Mouse (Mus musculus) lung, postnatal 25 days (tissue): ENCODE measurements around the gene Ephb1.

Experiments
- DNase-seq: peaks from one replicate; pipeline ENCODE4 v3.0.0; 2022; ENCODE audit warnings: low spot score

Ephb1 gene

DNA sequence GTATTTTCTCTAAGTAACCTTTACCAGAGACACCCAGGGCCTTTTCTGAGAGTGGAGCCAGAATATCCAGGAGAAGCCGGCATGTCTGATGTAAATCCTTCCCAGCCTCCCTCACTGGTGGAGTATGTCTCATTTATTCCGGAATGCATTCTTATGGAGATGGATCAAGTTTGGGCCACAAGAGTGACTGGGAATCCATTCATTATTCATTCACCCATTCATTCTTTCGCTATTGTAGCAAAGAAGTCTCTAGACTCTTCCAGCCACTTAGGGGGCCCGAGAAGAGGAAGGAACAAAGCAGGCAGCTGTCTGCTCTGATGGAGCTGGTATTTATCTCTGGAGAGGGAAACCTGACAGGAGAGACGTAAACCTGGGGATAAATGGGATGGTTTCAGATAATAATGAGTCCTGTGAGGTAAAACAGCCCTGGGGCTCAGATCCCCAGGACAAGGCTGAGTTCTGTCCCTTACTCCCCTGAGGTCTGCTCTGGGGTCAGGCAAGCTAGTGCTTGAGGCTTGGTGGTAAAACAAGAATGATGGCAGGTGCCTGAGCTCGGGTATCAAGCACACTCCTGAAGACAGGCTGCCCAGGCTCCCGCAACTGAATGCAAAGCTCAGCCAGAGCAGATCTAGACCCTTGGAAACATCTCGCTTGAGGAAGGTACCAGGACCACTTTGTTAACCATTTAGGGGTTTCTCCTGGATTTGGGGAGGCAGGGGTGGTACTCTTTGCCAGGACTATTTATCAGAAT, 309.2 kb downstream of the Ephb1 start:
- no peak for DNase-seq

DNA sequence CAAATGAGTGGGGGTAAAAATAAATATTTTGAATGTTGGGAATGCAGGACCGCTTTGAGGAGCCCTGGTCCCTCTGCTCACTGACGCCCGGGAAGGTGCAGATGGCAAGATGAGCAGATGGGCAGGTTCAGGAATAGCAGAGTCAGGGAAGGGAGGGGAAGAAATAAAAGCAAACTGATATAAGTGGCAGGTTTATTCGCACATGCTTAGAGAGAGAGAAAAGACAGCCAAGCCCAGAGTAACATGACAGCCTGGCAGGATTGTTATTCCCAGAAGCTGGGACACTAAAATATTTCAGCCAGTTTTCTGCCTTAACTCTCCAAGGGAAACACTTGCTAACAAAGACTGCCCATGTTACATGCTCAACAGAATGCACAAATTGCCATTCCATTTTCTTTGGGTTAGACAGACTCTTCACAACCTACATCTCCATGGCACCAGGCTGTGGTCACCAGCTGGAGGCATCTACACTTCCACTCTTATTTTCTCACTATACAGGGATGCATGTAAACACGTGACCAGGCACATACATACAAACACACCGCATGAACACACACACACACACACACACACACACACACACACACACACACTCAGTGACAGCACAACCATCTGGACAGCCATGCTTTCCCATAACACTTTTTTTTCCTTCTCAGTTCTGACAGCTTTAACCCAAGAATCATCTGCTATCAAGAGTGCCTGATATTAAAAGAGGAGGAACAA, 315.3 kb downstream of the Ephb1 start:
- no peak for DNase-seq

DNA sequence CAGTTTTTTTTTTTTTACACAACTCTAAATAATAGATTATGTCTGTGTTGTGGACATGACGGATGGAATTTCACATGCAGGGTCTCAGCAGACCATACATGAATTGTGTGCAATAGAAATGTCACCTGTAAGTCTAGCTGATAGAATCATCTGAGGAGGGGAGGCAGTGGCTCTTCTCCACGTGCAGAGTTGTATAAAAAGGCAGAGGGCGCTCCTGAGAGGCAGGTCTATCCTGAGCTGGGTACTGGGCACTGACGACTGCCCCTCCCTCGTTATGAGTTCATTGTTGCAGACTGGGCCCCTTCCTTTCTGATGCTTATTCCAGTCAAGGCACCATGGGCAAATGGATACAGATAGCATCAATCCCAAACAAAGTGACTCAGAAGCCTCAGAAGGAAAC, 318.4 kb downstream of the Ephb1 start:
- no peak for DNase-seq

DNA sequence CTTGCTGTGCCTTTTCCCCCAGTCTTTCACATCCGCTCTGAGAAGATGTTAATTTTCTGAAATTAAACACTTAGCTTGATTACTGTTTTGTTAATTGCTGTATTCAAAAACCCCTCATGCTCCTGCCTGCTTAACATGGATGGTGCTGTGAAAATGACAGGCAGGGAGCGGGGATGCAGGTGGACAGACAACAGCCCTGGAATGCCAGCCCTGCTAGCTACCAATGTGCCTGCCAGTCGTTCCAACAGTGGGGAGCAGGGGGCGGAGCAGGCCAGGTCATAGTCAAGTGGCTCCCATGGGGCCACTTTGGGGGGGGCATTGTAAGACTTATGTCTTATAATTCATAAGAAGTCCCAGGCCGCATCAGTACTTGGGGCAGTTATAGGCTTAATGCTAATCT, 321.3 kb downstream of the Ephb1 start:
- DNase-seq: no peak

DNA sequence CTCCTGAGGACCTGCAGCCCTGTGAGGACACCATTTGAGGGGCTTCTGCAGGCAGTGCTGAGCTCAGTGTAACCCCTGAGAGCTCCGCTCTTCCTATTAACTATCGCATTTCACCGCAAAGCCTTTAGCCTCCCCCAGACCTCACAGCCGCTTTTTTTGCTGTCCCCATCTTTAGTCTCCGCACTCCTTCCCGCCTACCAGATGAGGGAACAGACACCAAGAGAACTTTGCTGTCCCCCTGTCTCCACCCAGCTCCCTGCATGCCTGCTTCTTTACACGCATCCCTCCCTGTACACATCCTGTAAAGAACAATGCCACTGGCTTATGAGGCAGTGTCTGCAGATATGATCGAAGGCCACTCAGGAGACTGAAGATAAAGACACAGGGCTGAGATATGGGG, 322.1 kb downstream of the Ephb1 start:
- no peak for DNase-seq

DNA sequence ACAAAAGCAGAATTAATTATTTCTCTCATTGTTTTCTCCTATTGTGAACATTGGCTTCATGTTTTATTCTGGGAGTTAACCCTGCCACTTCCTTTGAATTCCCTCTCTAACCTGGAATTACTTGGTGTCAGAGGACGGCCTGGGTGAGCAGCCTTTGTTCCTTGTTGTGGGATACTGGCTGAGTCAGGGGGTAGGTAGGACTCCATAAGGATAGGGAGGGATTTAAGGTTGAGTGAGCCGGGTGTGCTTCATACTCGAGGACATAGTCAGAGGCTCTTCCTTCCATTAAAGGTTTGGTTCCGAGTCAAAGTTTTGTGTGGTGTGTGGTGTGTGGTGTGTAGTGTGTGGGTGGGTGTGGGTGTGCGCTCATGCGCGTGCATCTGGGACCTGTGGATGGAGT, 324.8 kb downstream of the Ephb1 start:
- DNase-seq: no peak

DNA sequence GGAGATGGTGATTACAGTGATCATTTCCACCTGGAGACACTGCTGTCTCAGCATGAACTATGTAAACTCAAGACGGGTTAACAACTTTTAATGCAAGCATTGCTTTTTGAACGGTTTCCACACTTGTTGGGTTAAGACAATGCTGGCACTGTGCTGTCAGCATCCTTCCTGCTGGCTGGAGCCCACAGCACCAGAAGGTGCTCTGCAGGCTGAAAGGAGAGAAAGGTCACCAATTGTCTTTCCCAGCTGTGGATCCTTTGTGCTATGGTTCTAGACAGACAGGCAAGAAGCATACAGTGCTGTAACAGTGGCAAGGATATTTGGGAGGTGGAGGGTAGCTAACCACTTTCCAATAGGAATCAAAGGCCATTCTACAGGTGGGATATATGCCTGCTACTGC, 328.4 kb downstream of the Ephb1 start:
- DNase-seq: no peak

DNA sequence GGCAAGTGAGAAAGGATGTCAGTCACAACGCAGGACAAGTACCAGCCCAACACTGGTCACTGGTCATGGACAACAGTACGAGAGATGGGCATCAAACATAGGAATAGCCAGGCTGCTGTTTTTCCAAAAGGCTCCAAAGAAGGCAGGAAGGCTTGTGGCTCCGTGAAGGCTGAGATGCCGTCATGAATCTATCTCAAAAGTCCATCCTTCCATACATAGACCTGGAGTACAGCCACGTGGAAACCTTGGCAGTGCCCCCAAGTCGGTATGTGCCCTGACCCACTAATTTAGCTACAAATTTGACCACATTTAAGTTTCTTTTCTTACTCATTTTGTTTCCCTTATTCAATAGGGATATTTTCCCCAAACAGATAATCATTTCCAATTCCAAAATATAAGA, 329.4 kb downstream of the Ephb1 start:
- no peak for DNase-seq

DNA sequence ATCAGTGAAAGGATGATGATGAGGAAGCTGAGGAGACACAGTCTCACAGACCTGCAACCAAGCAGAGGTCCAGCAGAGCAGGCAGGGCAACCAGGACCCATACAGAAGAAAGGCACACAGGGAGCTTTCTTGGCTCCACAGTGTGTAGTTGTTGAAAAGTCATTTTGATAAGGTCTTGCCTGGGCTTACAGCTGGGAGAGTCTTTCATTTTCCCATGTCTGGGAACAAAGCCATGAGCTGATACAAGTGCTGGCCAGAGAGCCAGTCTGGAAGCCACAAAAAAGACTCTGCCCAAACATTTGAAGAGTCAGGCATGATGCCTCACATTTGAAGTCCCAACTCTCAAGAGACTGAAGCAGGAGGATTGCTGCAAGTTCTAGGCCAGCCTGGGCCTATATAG, 339.0 kb downstream of the Ephb1 start:
- no peak for DNase-seq

DNA sequence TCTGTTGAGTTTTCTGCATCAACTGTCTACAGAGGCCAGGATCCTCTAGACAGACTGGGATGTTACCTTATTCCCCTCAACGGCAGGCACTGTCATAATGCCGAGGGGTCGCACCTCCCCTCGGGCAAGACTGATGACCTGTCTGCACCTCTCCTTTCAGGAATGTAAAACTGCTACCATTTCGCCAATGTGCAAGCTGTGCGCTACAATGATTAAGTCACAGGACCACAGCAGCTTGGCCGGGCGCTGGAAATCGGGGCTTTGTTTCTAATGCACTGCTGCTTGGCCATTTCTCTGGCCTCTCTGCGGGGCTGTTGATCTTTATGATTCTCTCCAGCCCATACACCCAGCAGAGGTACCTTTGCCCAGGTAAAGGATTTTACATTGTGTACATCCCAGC, 346.8 kb downstream of the Ephb1 start:
- DNase-seq: no peak

DNA sequence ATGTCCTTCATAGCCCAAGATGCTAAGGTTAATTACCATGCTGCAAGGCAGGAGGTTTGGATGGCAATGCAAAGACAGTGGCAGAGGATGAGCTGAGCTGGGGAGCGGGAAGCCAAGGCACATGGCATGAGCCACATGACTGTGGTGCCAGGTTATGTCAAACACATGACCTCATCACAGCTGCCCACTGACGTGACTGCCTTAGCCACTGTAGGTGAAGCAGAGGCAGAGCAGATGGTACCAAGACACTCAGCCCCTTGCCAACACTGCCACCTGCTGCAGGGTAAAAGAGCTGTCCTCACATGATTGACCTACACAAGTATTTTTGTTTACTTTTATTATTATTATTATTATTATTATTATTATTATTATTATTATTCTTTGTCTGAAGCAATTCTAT, 348.0 kb downstream of the Ephb1 start:
- DNase-seq: peak; percentile 4

DNA sequence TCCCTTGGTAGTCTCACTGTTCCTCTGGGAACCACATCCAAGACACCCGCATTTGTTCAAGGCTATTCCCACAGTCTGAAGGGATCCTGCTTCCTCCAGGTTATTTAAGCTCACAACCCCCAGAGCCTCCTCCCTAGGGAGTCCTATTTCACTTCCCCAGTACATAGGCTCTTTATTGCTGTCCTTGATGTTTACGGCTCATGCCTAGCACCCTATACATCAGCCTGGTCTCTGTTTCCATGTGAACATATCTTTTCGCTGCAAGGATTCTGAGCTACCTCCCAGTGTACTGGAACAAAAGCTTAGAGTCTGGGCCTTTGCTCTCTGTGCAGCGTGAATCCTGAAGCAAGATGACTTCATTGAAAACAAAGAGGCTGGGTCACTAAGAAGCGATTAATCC, 351.6 kb downstream of the Ephb1 start:
- DNase-seq: no peak

DNA sequence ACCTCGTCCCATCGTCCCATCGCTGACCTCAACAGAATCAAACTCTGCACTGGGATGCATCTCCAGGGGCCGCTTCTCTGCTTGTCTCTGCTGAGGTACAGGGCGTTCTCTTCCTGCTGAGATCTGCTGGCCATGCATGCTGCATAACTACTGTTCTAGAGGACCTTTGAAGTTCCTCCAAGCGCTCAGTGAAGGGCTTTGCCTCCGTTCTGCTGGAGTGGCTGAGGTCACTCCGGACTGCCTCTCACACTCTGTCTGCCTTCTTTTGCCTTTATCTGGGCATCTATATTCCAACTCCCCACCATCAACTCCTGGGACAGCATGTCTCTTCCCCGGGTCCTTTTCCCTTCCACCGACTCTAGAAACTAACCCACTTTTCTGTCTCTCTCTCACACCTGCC, 352.3 kb downstream of the Ephb1 start:
- DNase-seq: no peak

DNA sequence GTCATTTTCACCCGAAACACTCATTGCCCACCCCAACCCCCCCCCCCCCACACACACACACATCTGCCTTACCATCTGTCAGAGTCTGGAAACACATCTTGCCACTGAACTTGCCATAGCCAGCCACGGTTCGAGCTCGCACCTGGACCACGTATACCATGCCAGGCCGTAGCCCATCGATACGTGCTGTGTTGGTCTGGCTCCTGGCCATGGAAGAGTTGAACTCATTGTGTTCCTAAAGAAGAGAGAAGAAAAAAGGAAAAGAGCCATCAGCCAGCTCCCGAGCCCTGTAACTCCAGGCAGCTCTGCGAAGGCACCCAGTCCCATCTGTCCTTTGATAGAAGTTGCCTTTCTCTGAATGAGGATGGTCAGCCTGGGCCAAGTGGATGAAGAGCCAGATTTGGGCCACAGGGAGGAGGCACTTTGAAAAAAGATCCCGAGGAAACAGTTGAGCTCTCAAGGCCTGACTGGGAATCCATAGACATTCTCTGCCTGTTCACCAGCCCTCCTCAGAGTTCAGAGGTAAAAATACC, 352.8 kb downstream of the Ephb1 start:
- no peak for DNase-seq

DNA sequence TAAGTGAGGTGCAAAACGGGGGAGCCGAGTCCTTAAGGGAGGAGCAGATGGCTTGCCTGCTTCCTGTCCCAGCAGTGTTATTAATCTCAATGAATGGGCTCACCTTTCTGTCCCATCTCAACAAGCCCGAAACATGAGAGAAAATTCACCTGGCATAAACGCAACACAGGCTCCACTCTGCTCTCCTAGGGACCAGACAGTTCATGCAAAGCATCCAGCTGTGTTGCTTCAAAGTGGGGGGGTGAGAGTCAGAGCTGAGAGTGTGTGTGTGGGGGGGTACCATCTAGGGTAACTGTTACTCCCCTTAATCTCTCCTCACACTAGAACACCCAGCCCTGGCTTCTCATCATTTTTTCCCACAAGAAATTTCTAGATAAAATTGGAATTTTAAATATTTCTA, 354.8 kb downstream of the Ephb1 start:
- no peak for DNase-seq

DNA sequence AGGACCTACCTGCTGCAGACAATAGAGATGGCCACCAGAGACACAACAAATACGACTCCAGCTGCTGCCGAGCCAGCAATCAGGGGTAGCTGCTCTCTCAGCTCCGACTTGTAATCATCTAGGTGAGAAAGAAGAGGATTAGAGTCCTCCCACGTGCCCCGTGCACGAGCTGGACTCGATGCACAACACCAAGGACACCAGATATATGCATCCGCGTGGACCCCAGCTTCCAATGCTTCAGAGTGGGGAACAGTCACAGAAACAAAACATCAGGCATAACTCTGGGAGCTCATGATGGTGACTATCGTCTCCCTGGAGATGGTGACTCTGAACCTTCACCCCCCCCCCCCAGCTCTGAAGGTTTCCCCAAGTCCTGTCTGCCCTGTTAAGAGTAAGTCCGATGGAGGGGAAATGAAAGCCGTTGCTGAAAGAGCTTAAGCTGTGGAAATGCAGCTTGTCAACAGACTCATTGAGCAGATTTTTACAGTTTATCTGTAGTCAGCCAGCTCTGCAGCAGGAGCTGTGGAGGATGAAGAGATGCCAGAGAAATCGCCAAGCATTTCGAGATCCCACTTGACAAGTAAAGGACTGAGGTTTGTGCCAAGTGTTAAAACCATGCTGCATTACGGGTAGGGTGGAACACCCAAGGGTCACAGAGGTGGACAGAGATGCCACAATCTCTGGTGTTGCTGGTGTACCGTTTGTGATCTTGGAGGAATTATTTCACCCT, 357.6 kb downstream of the Ephb1 start:
- DNase-seq: no peak

DNA sequence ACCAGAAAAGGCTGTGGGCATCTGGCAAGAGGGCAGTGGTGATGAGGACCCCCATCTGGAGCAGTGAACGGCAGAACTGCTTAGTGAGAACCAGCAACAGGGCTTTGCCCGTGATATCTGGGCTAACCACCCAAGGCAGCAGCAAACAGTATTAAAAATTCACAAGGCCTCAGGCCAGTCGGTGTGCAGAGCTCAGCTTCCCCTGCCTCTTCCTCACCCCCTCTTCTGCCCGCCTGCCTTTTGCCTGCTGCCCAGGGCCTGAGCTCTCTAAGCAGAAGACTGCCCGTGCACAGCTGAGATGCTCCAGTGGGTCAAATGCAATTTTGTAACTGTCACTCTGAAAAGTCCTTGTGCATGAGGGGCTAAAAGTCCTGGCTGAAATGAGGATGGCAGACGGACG, 358.3 kb downstream of the Ephb1 start:
- no peak for DNase-seq

DNA sequence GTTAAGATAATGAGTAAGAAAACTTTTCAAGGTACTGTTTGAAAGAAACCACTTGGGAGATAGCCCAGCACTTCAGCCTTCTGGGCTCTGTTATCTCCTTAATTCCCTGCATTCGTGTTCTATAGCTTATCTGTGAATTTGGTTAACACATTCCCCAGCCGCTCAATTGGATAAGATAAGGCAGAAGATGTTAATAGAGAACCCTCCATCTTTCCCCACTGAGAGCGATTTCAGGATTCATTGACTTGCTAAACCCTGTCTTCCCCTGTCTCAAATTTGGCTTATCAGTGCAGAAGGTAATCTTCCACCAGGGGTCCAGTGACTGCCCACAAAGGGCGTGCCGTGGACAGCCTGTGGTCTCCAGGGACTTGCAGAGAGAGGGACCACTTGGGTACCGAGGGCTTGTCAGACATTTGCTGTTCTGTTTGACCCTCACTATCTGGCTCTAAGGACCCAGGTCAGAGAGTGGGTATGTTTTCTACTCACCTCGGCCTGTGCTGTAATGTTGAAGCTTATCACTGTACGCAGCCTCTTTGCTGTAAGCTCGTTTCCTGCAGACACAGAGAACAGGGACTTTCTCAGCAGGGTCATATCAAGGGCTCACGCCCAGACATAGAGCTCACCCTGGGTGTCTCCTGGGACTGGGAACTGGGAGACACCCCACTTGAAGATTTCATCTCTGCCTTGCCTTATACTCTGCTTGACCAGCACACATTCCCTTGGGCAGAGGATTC, 358.9 kb downstream of the Ephb1 start:
- no peak for DNase-seq

DNA sequence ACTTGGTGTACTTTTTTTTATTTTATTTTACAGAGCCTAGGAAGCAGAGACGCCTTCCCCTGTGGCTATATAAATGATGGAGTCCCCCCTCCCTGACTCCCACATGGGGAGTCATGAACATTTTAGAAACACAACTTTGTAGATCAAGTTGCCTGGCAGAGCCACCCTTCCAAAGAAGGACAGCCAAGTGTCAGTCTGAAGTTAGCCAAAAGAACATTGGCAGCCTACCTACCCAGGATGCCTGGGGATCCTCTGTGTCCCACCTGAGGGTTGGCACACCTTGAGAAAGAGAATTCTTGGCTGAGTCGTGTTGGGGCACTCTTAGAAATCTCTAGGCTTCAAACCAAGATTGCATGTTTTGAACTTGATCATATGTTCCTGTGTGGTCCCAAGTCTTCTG, 360.4 kb downstream of the Ephb1 start:
- no peak for DNase-seq

DNA sequence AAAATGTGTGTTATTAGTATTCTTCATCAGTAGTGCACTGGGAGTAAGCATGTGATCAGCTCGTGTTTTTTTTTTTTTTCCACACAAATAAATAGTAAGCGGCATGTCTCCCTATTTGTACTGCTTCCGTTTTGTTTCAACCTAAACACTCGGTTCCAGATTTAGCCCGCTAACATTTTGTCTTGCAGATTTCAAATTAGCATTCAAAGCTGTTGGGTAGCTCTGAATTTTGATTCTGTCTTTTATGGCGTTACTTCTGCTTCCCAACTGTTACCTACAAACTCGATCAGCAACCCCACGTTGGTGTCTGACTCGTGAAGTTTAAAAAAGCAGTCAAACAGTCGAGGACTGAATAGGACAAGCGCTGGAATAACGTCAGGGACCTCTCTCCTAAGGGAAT, 363.7 kb downstream of the Ephb1 start:
- DNase-seq: no peak

DNA sequence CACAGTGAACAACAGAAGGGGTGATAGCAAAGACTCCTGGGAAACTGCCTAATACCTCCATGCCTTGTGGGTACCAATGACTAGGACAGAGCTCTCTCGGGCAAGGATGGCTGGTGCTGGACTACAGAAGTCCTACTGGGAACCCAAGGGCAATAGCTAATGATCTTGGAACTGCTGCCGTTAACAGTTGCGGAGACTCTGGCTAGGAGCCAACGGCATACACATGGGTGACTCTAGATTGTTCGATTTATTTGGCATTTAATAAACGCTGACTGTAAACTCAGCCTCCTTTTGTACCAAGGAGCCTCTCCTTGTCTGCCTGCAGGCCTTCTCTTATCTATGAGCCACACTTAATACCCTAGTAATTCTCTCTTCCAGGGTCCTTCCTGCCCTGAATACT, 364.5 kb downstream of the Ephb1 start:
- DNase-seq: no peak

DNA sequence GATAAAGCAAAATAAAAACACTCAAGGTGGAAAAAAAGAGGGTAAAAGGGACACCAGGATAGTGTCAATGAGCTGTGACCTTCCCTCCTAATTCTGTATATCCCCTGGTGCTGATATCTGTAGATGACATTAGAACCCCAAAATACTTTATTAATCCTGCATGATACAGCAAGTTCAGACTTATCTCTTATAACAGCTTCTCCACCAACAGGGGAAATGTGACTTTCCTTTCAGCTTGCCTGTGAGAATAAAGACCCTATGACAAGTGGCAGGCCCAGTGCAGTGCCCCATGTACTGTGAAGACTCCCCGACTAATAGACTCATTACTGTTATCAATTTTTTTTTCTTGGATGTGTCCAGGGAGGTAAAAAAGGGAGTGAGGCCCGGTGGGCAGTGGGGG, 367.6 kb downstream of the Ephb1 start:
- no peak for DNase-seq
